Mouse (Mus musculus): ENCODE data around the gene Tmem131l. TPM values are rescaled to one million over a fixed set of nuclear protein-coding genes. Genes with fewer than 3 reads are reported as not detected.

Tmem131l gene
- polyA plus RNA-seq, 1 experiment from 2014 or later = 84.2 TPM

- 88% methylated on average over 5 of the region's 5 CpGs for WGBS
Observed at GRCm38 (mm10) chr3:83910707-83911106, 129.3 kb downstream of the Tmem131l start.

GRCm38 (mm10) chr3:83906185-83906584, 133.8 kb downstream of the Tmem131l start:
- H3K4me3 ChIP-seq (ENCODE audit: low read depth, low read length) = no peak overlapping the region
- peaks cover 6% of the 10 kb centered on the region for H3K36me3 ChIP-seq (replicated peaks; ENCODE audit: control insufficient read depth, insufficient read depth, low read depth, low read length)
- ATAC-seq (replicated peaks; ENCODE audit: insufficient number of reproducible peaks, low FRiP score, low TSS enrichment, low read depth) (no peak), DNase-seq (ENCODE audit: low spot score) (no peak)
- H3K4me2 ChIP-seq (ENCODE audit: low read depth, low read length) = no peak overlapping the region
- H3K27me3 ChIP-seq (ENCODE audit: control insufficient read depth, insufficient read depth, low read length) = no peaks in the 10 kb centered on the region
- H3K27ac ChIP-seq (replicated peaks; ENCODE audit: low read depth, low read length) = no peak overlapping the region
- no peaks in the 10 kb centered on the region for H3K4me1 ChIP-seq (ENCODE audit: control insufficient read depth, insufficient read depth, low read length)
- no peak overlapping the region for H3K9ac ChIP-seq (replicated peaks; ENCODE audit: low read length)
- no peaks in the 10 kb centered on the region for H3K9me3 ChIP-seq (replicated peaks; ENCODE audit: control insufficient read depth, low read length)
- WGBS = 93% methylated on average over 9 of the region's 9 CpGs

More at GRCm38 (mm10) chr3:83910707-83911106, 129.3 kb downstream of the Tmem131l start:
- H3K36me3 ChIP-seq (replicated peaks; ENCODE audit: control insufficient read depth, insufficient read depth, low read depth, low read length) = peaks cover 9% of the 10 kb centered on the region
- no peak overlapping the region for H3K4me3 ChIP-seq (ENCODE audit: low read depth, low read length)
- no peaks in the 10 kb centered on the region for H3K27me3 ChIP-seq (ENCODE audit: control insufficient read depth, insufficient read depth, low read length)
- DNase-seq (ENCODE audit: low spot score) (no peak), ATAC-seq (replicated peaks; ENCODE audit: insufficient number of reproducible peaks, low FRiP score, low TSS enrichment, low read depth) (no peak)
- H3K27ac ChIP-seq (replicated peaks; ENCODE audit: low read depth, low read length) = no peak overlapping the region
- H3K4me1 ChIP-seq (ENCODE audit: control insufficient read depth, insufficient read depth, low read length) = no peaks in the 10 kb centered on the region
- H3K9me3 ChIP-seq (replicated peaks; ENCODE audit: control insufficient read depth, low read length) = no peaks in the 10 kb centered on the region
- no peak overlapping the region for H3K4me2 ChIP-seq (ENCODE audit: low read depth, low read length)
- no peak overlapping the region for H3K9ac ChIP-seq (replicated peaks; ENCODE audit: low read length)

- WGBS = 85% methylated on average over 6 of the region's 6 CpGs
- no peaks in the 10 kb centered on the region for H3K27me3 ChIP-seq (ENCODE audit: control insufficient read depth, insufficient read depth, low read length)
- peaks cover 6% of the 10 kb centered on the region for H3K36me3 ChIP-seq (replicated peaks; ENCODE audit: control insufficient read depth, insufficient read depth, low read depth, low read length)
- H3K27ac ChIP-seq (replicated peaks; ENCODE audit: low read depth, low read length) = no peak overlapping the region
- H3K9me3 ChIP-seq (replicated peaks; ENCODE audit: control insufficient read depth, low read length) = no peaks in the 10 kb centered on the region
- H3K4me1 ChIP-seq (ENCODE audit: control insufficient read depth, insufficient read depth, low read length) = no peaks in the 10 kb centered on the region
- no peak overlapping the region for H3K9ac ChIP-seq (replicated peaks; ENCODE audit: low read length)
- H3K4me2 ChIP-seq (ENCODE audit: low read depth, low read length) = no peak overlapping the region
- ATAC-seq (replicated peaks; ENCODE audit: insufficient number of reproducible peaks, low FRiP score, low TSS enrichment, low read depth) (no peak), DNase-seq (ENCODE audit: low spot score) (no peak)
- H3K4me3 ChIP-seq (ENCODE audit: low read depth, low read length) = no peak overlapping the region
Observed at GRCm38 (mm10) chr3:83905161-83905560, 134.8 kb downstream of the Tmem131l start.

GRCm38 (mm10) chr3:83904176-83904958, 135.6 kb downstream of the Tmem131l start:
- Histone ChIP-seq H3K9me3 (replicated peaks; ENCODE audit: control insufficient read depth, low read length) (no peaks in the 10 kb centered on the region), H3K4me2 (ENCODE audit: low read depth, low read length) (no peak overlapping the region), H3K4me1 (ENCODE audit: control insufficient read depth, insufficient read depth, low read length) (no peaks in the 10 kb centered on the region), H3K9ac (replicated peaks; ENCODE audit: low read length) (no peak overlapping the region), H3K36me3 (replicated peaks; ENCODE audit: control insufficient read depth, insufficient read depth, low read depth, low read length) (peaks cover 11% of the 10 kb centered on the region), H3K4me3 (ENCODE audit: low read depth, low read length) (no peak overlapping the region), H3K27ac (replicated peaks; ENCODE audit: low read depth, low read length) (no peak overlapping the region), H3K27me3 (ENCODE audit: control insufficient read depth, insufficient read depth, low read length) (no peaks in the 10 kb centered on the region)
- WGBS = 82% methylated on average over 14 of the region's 14 CpGs
- ATAC-seq (replicated peaks; ENCODE audit: insufficient number of reproducible peaks, low FRiP score, low TSS enrichment, low read depth) = no peak
- DNase-seq (ENCODE audit: low spot score) = no peak

GRCm38 (mm10) chr3:83902943-83903342, 137.0 kb downstream of the Tmem131l start:
- DNase-seq (ENCODE audit: low spot score) (no peak), ATAC-seq (replicated peaks; ENCODE audit: insufficient number of reproducible peaks, low FRiP score, low TSS enrichment, low read depth) (no peak)
- no peaks in the 10 kb centered on the region for H3K4me1 ChIP-seq (ENCODE audit: control insufficient read depth, insufficient read depth, low read length)
- no peak overlapping the region for H3K4me2 ChIP-seq (ENCODE audit: low read depth, low read length)
- peaks cover 13% of the 10 kb centered on the region for H3K36me3 ChIP-seq (replicated peaks; ENCODE audit: control insufficient read depth, insufficient read depth, low read depth, low read length)
- WGBS = 92% methylated on average over 5 of the region's 5 CpGs
- no peaks in the 10 kb centered on the region for H3K9me3 ChIP-seq (replicated peaks; ENCODE audit: control insufficient read depth, low read length)
- no peak overlapping the region for H3K27ac ChIP-seq (replicated peaks; ENCODE audit: low read depth, low read length)
- no peaks in the 10 kb centered on the region for H3K27me3 ChIP-seq (ENCODE audit: control insufficient read depth, insufficient read depth, low read length)
- H3K4me3 ChIP-seq (ENCODE audit: low read depth, low read length) = no peak overlapping the region
- H3K9ac ChIP-seq (replicated peaks; ENCODE audit: low read length) = no peak overlapping the region

- DNase-seq (ENCODE audit: low spot score) (no peak), ATAC-seq (replicated peaks; ENCODE audit: insufficient number of reproducible peaks, low FRiP score, low TSS enrichment, low read depth) (no peak)
- WGBS = 90% methylated on average over 8 of the region's 8 CpGs
- Histone ChIP-seq H3K9ac (replicated peaks; ENCODE audit: low read length) (no peak overlapping the region), H3K36me3 (replicated peaks; ENCODE audit: control insufficient read depth, insufficient read depth, low read depth, low read length) (peaks cover 13% of the 10 kb centered on the region), H3K27ac (replicated peaks; ENCODE audit: low read depth, low read length) (no peak overlapping the region), H3K4me3 (ENCODE audit: low read depth, low read length) (no peak overlapping the region), H3K9me3 (replicated peaks; ENCODE audit: control insufficient read depth, low read length) (no peaks in the 10 kb centered on the region), H3K4me1 (ENCODE audit: control insufficient read depth, insufficient read depth, low read length) (no peaks in the 10 kb centered on the region), H3K4me2 (ENCODE audit: low read depth, low read length) (no peak overlapping the region), H3K27me3 (ENCODE audit: control insufficient read depth, insufficient read depth, low read length) (no peaks in the 10 kb centered on the region)
Observed at GRCm38 (mm10) chr3:83902459-83902858, 137.5 kb downstream of the Tmem131l start.

- peaks cover 13% of the 10 kb centered on the region for H3K36me3 ChIP-seq (replicated peaks; ENCODE audit: control insufficient read depth, insufficient read depth, low read depth, low read length)
- H3K9ac ChIP-seq (replicated peaks; ENCODE audit: low read length) = no peak overlapping the region
- no peak overlapping the region for H3K27ac ChIP-seq (replicated peaks; ENCODE audit: low read depth, low read length)
- no peaks in the 10 kb centered on the region for H3K9me3 ChIP-seq (replicated peaks; ENCODE audit: control insufficient read depth, low read length)
- no peaks in the 10 kb centered on the region for H3K4me1 ChIP-seq (ENCODE audit: control insufficient read depth, insufficient read depth, low read length)
- DNase-seq (ENCODE audit: low spot score) (peak; percentile 9), ATAC-seq (replicated peaks; ENCODE audit: insufficient number of reproducible peaks, low FRiP score, low TSS enrichment, low read depth) (peak; percentile 14; the same call in 1 of the 2 replicates)
- no peaks in the 10 kb centered on the region for H3K27me3 ChIP-seq (ENCODE audit: control insufficient read depth, insufficient read depth, low read length)
- H3K4me2 ChIP-seq (ENCODE audit: low read depth, low read length) = no peak overlapping the region
- H3K4me3 ChIP-seq (ENCODE audit: low read depth, low read length) = no peak overlapping the region
- 82% methylated on average over 12 of the region's 12 CpGs for WGBS
Observed at GRCm38 (mm10) chr3:83900756-83901373, 139.1 kb downstream of the Tmem131l start.

- Histone ChIP-seq H3K4me1 (ENCODE audit: control insufficient read depth, insufficient read depth, low read length) (no peaks in the 10 kb centered on the region), H3K27me3 (ENCODE audit: control insufficient read depth, insufficient read depth, low read length) (no peaks in the 10 kb centered on the region), H3K4me3 (ENCODE audit: low read depth, low read length) (no peak overlapping the region), H3K9me3 (replicated peaks; ENCODE audit: control insufficient read depth, low read length) (no peaks in the 10 kb centered on the region), H3K27ac (replicated peaks; ENCODE audit: low read depth, low read length) (no peak overlapping the region), H3K36me3 (replicated peaks; ENCODE audit: control insufficient read depth, insufficient read depth, low read depth, low read length) (peaks cover 13% of the 10 kb centered on the region), H3K4me2 (ENCODE audit: low read depth, low read length) (no peak overlapping the region), H3K9ac (replicated peaks; ENCODE audit: low read length) (no peak overlapping the region)
- WGBS = 58% methylated on average over 8 of the region's 8 CpGs
- ATAC-seq (replicated peaks; ENCODE audit: insufficient number of reproducible peaks, low FRiP score, low TSS enrichment, low read depth) (no peak), DNase-seq (ENCODE audit: low spot score) (peak; percentile 74)
Observed at GRCm38 (mm10) chr3:83899556-83899955, 140.4 kb downstream of the Tmem131l start.
